Mouse (Mus musculus) spleen, adult 12 weeks (tissue): ENCODE measurements around the gene Abcg5.

ENCODE experiments used
- DNase-seq: peaks from one replicate; pipeline ENCODE4 v3.0.0; 2022; ENCODE audit warnings: low spot score

The Abcg5 gene

DNA sequence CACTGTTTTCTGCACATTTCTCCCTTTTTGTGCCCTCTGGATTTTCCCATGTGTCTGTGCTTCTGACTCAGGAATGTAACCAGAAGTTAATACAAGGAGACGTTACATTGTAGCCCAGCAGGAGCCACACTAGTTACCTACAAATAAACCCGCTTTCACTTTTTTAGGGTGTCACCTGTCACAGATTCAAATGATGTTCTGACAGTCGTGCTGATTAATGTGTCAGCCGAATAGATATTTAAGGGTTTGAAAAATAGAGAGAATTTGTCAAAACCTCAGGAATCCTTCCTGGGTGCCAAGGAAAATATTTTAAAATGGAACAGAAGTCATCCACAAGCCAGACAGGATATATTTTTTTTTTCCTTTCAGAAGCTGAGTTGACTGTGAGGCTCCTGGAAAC lies 2.5 kb upstream of the Abcg5 start:
- DNase-seq: no peak

DNA sequence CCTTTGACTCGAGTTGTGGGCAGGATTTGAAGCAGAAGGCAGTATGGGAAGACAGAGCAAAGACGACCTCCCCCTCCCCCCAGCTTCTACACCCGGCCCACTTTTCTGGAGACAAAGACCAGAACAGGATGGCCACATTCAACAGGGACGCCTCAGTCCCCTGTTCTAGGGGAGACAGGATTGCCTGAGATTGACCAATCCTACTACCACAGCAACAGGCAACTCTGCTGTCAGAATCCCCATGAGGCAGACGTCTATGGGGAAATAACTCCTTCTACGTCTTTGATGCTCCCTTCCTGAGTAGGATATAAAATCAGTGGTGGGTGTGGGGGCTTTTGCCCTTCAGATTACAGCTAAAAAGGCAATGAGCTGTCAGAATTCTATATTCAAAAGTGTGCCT lies 1.5 kb upstream of the Abcg5 start:
- no peak for DNase-seq

DNA sequence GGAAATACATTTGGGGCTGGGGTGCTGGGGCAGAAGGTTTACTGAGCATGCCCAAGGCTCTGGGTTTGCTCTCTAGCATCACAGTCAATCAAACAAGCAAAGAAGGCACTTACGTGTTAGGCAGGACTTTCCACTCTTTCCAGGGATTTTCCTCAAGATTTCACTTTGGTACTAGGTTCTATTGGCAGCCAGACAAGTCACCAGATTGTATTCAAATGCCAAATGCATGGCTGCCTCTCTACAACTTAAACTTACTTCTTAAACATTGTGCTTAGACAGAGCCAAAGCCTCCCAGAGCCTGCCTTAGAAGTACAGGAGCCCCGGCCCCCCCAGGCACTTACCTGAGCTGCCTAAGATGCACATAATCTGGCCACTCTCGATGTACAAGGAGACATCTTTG lies 1.1 kb downstream of the Abcg5 start:
- no peak for DNase-seq

DNA sequence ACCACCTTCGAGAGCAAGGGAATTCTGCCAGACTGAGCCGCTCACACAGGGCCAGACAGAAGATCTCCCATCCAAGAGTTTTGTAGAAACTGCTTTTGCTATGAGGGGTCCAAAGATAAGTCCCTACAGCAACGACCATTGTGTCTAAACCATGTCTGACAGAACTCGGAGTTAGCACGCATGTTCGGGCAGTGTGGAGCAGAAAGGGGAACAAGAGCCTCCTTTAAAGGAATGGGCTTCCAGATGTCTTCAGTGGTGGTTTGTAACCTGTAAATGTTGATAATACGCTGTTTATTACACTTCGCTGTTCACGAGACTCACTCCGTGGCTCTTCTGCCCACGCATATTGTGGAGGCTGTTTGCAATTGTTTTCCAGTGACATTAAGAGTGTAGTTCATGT lies 5.2 kb downstream of the Abcg5 start:
- no peak for DNase-seq

- no peak for DNase-seq
These were observed 6.9 kb downstream of the Abcg5 start, which contains the start of gene Abcg8 for GRCm38 (mm10) chr17:84675951-84676366. Gene Abcg8, plus strand, starts transcription at chr17:84676302.

DNA sequence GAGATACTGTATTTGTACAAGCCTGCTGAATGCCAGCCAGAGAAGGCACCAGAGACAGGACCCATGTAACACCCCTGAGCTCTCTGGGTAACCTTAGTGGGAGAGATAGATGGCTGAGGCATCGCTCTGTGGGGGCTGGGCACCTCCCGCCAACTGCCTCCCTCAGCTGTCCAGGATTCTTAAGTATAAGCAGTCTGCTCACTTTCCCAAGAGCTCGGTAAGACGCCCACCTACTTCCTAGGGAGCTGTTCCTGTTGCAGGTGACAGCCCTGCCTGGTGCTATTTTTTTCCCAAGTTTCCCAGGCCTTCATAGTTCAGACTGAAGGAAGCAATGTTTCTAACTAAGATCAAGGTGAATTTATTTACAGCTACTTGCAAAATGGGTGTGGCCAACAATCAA lies 7.6 kb downstream of the Abcg5 start:
- no peak for DNase-seq

DNA sequence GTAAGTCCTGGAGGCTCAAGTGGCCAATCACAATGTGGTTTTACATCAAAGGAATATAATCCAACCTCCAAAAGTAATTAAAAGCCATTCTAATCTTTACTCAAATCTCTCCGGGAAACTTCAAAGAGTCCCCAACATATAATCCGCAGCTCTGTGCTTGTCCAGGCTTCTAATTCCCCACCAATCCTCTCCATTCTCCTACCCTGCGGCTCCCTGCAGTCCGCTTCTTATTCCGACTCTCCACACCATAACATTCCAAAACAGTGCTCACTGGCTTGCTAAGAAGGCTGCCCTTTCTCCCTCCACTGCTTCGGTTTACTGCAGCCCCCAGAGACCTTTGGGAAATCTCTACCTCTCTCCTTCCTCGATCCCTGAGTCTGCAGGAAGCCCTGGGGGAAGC lies 8.8 kb downstream of the Abcg5 start:
- DNase-seq: no peak

DNA sequence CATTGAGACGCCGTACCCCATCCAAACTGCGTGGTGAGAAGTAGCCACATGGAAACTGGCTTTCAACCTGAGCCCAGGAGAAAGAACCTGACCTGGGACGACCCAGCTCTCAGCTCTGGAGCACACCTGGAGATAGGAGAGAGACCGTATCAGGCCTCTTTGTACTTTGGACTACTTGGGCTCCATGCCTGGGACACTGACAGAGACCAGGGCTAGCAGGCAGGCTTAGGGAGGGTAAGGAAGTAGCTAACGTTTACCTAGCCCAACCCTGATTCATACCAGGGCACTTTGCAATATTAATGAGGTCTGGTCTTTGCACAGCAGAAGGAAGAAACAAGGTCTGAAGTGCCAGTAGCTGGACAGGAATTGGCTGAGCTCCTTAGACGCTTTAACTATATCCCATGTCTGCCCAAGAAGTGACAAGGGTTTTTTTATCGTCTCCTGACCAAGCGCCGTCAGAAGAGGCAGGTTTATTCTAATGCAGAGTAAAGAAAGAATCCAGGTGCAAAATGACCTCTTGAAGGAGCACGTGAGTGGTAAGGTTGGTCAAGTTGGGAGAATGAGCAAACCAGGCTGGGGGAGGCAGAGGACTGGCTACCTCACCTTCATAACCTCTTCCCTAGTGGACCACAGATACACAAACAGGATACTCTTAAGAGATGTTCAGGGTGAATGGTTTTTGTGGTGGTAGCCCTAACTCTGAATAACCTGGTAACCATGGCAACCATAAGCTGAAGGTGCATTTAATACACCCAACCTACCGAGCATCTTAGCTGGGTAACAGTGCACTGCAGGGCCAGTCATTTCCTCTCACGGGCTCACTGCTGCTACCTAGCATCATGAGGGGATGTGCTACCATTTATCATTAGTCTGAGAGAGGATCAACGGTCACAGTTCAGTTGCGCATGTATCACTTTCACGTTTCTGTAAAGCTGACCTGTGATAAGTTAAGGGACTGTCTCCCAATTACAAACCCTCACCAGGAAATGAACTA lies 10.1 kb downstream of the Abcg5 start:
- DNase-seq: no peak

- no peak for DNase-seq
These were observed 15.0 kb downstream of the Abcg5 start for GRCm38 (mm10) chr17:84667848-84668247.

DNA sequence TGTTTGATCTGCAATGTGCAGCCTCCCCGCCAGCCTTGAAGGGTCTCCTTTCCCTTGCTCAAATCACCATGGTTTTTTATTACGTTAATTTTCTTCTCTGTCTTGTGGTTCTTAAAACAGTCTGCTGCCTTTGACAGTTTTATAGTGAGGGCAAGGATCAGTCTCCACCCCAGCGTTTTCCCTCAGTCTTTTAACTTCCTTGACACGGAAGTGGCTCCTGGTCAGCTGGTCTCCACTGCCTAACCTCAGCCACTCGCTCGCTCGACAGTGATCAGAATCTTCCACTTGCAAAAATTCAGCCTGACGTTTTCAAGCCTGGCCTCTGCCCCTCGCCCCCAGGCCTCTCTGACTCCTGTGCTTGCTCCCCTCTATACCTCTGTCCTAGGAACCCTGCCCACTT lies 17.1 kb downstream of the Abcg5 start:
- no peak for DNase-seq

DNA sequence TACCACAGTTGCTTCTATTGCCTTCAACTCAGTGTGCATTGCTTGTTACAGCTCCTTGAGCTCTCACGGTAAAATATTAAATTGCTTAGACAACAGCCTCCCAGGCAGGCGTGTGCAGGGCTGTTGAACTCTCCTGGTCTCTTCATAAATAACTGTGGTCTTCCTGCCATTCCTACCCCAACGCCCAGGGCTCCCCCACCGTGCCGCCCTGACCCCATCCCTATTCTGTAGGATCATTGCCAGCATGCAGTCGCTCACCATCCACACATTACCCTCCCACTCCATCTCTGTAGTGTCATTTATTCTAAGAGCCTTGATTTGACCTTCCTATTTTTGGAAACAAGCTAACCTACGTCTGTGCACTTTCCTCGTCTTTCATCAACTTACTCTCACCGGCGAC lies 17.8 kb downstream of the Abcg5 start:
- no peak for DNase-seq

DNA sequence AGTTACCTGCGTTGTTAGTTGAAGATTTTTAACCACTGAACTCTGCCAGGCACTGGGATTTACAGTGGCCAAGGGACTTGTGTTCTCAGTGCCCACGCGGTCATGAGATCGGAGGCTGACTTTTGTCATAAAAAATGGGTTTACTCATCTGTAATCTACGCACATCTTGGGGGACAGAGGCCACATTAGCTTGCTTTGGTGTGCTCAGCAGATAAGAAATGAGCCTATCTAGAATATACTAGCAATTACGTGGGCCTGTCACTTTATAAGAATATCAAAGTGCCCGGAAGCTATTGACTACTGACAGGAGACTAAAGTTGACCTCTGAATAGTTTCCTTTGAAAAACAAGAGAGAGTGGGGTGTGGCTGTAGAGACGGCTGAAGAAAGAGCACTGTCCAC lies 23.9 kb downstream of the Abcg5 start:
- DNase-seq: no peak

- DNase-seq: no peak
These were observed 24.6 kb downstream of the Abcg5 start for GRCm38 (mm10) chr17:84658195-84658594.

- DNase-seq: no peak
These were observed 25.0 kb downstream of the Abcg5 start for GRCm38 (mm10) chr17:84657782-84658181.

DNA sequence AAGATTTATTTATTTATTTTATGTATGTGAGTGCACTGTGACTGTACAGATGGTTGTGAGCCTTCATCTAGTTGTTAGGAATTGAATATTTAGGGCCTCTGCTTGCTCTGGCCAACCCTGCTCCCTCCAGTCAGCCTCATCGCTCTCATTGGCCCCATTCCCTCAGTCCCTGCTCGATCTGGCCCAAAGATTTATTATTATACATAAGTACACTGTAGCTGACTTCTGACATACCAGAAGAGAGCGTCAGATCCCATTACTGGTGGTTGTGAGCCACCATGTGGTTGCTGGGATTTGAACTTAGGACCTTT lies 25.4 kb downstream of the Abcg5 start:
- DNase-seq: no peak

- no peak for DNase-seq
These were observed 26.0 kb downstream of the Abcg5 start for GRCm38 (mm10) chr17:84656653-84657421.

DNA sequence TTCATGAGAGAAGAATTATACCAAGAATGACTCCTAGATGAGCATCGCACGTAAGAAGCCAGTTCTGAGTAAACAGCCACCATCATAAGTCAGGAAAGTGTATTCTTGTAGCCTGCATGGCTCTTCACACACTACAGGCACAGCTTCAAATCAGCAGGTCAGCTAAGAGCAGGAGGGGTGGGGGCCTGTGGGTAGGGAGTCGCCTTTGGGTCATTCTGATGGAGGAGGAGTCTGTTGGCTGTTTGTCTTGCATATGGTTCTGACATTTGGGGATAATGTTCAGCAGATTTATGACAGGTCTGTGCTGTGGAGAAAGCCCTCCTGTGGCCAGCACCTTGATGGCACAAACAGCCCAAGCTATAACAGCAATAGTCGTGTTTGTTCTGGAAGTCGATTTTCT lies 26.6 kb downstream of the Abcg5 start:
- no peak for DNase-seq

DNA sequence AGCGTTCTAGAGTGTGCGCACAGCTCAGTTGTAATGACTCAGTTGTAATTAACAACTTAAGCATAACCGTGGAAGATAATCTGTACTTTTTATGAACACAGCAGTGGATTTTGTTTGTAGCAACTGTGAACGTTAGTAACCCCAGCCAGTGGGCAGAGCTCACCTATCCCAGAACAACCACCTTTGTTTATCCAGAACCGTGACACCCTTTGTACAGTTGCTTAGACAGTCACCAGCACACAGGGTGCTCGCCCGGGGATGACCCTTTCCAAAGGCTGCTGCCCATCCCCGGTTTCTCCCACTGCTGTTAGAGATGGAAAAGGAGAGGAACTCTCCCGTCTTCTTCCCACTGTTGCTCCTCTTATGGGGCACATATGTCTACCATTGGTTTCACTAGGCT lies 29.3 kb downstream of the Abcg5 start:
- DNase-seq: no peak

DNA sequence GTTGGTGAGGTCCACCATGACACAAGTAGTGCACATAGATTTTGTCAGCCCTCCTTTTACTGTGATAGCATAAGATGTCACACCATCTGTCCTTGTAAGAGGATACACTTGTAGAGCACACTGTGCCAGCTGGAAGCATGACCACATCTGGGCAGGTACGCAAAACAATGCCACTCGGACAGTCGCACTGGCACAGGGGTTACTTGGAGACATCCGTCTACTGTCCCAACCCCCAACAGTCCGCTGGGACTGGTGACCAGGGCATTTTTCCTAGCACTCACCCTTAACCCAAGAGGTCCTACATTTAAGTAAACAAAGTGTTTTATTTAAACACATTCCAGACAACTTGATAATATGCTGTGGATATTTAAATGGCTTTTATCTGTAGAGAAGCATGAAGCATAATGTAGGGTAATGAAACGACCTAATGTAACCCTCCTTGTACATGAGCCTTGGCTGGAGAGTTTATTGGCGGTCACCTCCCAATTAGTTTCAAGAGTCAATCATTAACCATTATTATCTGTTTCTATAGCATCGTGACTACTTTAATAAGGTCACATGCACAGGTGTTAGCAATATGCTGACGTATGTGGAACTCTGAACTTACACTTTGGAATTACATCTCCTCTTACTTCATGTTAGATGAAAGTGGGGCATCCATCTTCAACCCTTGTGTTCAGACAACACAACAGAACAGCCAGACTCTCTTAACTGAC lies 32.4 kb downstream of the Abcg5 start:
- DNase-seq: no peak

- DNase-seq: no peak
These were observed 35.2 kb downstream of the Abcg5 start for GRCm38 (mm10) chr17:84647630-84648029.

GRCm38 (mm10) chr17:84646477-84646876 lies 36.3 kb downstream of the Abcg5 start:
- DNase-seq: no peak

GRCm38 (mm10) chr17:84645894-84646293 lies 36.9 kb downstream of the Abcg5 start:
- DNase-seq: no peak

- DNase-seq: no peak
These were observed 37.7 kb downstream of the Abcg5 start for GRCm38 (mm10) chr17:84645119-84645518.
